Mouse (Mus musculus) CD8-positive naive resting alpha-beta T cell, adult 57 days (primary cell): ENCODE results near the gene Snrnp70. TPM values are rescaled to one million over a fixed set of nuclear protein-coding genes. Genes with fewer than 3 reads are reported as not detected.

Source experiments
- total RNA-seq: library from RNA; stranded (reverse); gene quantifications from one replicate; pipeline ENCODE4 v1.2.4, GENCODE M21; 2023

Gene Snrnp70
- total RNA-seq = 624 TPM

GRCm38 (mm10) chr7:45395578-45396336 lies at the start of gene Snrnp70:
Gene Snrnp70, minus strand, starts transcription at chr7:45395742.

GRCm38 (mm10) chr7:45437521-45438276 lies 42.2 kb upstream of the Snrnp70 start, which contains the start of gene Ruvbl2:
Gene Ruvbl2, minus strand, starts transcription at chr7:45438096.

GRCm38 (mm10) chr7:45434203-45435015 lies 38.9 kb upstream of the Snrnp70 start, which contains the start of gene Gys1:
Gene Gys1, plus strand, starts transcription at chr7:45434844.

GRCm38 (mm10) chr7:45420615-45420919 lies 25.0 kb upstream of the Snrnp70 start, which contains the start of gene Lhb:
Gene Lhb, plus strand, starts transcription at chr7:45420820.

DNA sequence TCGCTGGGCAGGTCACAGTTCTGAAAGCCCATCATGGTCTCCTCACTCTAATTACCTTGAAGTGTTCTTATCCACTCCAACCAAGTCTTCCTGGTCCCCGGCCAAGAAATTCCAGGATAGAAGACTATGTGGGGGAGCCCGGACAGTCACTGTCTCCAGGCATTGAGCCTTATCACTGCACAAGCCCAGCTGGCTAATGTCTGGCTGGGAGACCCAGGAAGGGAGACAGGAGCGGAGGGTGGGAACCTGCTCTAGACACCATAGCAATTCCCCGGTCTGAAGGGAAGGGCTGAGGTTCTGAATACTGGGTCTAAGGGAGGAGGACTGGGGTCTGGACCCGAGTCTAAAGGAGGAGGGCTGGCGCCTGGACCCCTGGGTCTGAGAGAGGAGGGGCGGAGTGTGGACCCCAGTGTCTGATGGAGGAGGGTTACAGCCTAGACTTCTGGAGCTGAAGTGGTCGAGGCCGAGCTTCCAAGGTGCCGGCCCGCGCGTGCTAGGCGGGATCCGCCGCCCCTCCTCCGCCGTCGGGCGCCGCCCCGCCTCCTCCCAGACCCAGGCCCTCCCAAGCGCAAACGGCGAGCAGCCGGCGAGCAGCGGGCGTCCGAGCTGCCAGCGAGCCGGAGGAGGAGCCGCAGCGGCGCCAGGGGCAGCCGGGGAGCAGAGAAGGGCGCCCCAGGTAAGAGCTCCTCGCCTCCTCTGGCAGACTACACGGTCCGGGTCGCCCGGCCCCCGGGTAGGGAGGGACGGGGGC lies 17.7 kb upstream of the Snrnp70 start, which contains the start of gene Ntf5:
Gene Ntf5, plus strand, starts transcription at position 583 of the 751 bp plus-strand sequence.

GRCm38 (mm10) chr7:45405091-45406075 lies 9.8 kb upstream of the Snrnp70 start, which contains the start of gene Kcna7:
Gene Kcna7, plus strand, starts transcription at chr7:45405653.

DNA sequence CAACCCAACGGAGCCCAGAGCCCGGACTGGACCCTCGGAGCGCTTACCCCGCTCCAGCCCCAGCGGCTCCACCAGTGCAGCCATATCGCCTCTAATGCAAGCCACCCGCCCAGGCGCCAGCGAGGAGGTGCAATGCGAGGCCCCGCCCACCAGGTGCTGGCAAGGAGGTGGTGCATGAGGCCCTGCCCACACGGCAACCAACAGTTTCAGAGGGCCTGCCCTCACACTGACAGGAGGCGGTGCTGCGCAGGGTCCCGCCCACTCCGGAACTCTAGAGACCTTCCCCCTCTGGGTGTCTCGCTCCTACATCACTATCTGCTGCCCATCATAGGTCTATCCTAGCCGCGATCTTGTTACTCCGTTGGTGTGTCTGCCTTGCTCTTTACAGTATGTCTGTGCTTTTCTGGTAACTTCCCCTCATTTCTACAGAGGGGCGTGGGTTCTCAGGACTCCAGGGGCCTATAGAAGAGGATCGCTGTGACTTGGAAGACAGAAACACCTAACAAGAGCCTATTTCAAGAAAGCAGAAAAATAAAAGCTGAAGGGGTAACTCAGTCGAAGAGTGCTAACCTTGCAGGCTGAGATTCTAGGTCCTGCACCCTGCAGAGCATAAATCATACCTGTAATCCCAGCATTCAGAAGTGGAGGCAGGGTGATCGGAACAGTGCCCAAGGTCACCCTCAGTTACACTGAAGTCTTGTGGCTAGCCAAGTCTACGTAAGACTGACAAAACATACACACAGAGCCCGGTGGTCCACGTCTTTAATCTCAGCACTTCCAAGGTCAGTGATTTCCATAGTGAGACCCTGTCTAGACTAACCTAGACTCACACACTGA lies 24.8 kb downstream of the Snrnp70 start, which contains the start of gene Lin7b:
Gene Lin7b, minus strand, starts transcription at position 109 of the 837 bp plus-strand sequence.

DNA sequence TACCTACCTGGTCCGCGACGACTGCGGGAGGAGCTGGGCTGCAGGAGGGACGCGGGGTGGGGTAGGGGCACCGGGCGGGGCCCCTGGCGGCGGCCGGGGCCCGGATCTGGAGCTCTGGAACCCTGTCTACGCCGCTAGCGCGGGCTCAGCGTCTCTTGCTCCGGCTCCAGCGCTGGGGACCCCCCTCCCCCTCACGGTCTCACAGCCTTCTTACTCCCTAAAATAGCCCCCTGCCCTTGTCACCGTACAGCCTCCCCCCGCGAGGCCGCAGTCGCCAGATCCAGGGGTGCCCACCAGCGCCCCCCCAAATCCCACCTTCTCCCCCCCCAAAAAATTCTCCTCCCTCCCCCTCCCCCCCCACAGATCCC lies 28.9 kb downstream of the Snrnp70 start, which contains the start of gene Ppfia3:
Gene Ppfia3, minus strand, starts transcription at position 368 of the 368 bp plus-strand sequence.

DNA sequence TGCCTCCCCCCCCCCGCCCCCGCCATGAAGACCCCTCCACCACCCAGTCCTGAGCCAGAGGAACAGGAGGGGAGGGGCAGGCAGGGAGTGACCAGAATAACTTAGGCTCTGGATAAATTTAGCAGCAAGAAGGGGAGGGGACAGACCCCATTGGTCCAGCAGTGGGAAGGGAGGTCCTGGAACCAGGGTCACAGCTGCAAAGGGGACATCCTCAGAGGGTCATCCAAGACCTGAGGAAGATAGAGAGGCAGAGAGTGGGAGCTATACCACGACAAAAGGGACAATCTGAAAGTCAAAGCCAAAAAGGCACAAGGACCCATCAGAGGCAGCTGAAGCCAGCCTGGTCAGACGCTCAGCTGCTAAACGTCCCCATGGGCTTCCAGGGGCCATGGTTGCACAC lies 60.5 kb downstream of the Snrnp70 start, which contains the start of gene Hrc:
Gene Hrc, plus strand, starts transcription at position 235 of the 400 bp plus-strand sequence.

GRCm38 (mm10) chr7:45333431-45333982 lies 62.0 kb downstream of the Snrnp70 start, which contains the start of gene Trpm4:
Gene Trpm4, minus strand, starts transcription at chr7:45333780.

Other genes with a start within 250 kb of the Snrnp70 start
- gene Pih1d1, start 241.4 kb downstream of the Snrnp70 start, total RNA-seq = 32.4 TPM
- gene Aldh16a1, start 241.2 kb downstream of the Snrnp70 start, total RNA-seq = 60.3 TPM
- gene Slc17a7, start 231.8 kb downstream of the Snrnp70 start, total RNA-seq = not detected
- gene Gfy, start 216.2 kb downstream of the Snrnp70 start, total RNA-seq = not detected
- gene Pth2, start 214.7 kb downstream of the Snrnp70 start, total RNA-seq = not detected
- 0.83 TPM for gene Ccdc155, start 190.8 kb downstream of the Snrnp70 start, total RNA-seq
- not detected for gene Dkkl1, start 183.6 kb downstream of the Snrnp70 start, total RNA-seq
- gene Tead2, start 180.0 kb downstream of the Snrnp70 start, total RNA-seq = not detected
- gene Cd37, start 156.6 kb downstream of the Snrnp70 start, total RNA-seq = 321 TPM
- gene Slc6a16, start 154.7 kb downstream of the Snrnp70 start, total RNA-seq = not detected
- gene Slc6a21, start 118.2 kb downstream of the Snrnp70 start, total RNA-seq = not detected
- gene Trpm4, start 62.0 kb downstream of the Snrnp70 start, total RNA-seq = 7.7 TPM
- not detected for gene Hrc, start 60.5 kb downstream of the Snrnp70 start, total RNA-seq
- 0.21 TPM for gene Ppfia3, start 28.7 kb downstream of the Snrnp70 start, total RNA-seq
- 1.3 TPM for gene Lin7b, start 25.2 kb downstream of the Snrnp70 start, total RNA-seq
- gene Kcna7, start 9.9 kb upstream of the Snrnp70 start, total RNA-seq = not detected
- not detected for gene Ntf5, start 18.0 kb upstream of the Snrnp70 start, total RNA-seq
- gene Lhb, start 25.1 kb upstream of the Snrnp70 start, total RNA-seq = not detected
- 10.5 TPM for gene Gys1, start 39.1 kb upstream of the Snrnp70 start, total RNA-seq
- gene Ruvbl2, start 42.4 kb upstream of the Snrnp70 start, total RNA-seq = 51.4 TPM
- 405 TPM for gene Ftl1, start 64.1 kb upstream of the Snrnp70 start, total RNA-seq
- 82.1 TPM for gene Bax, start 71.2 kb upstream of the Snrnp70 start, total RNA-seq
- not detected for gene Tulp2, start 86.1 kb upstream of the Snrnp70 start, total RNA-seq
- gene Gm45808, start 91.1 kb upstream of the Snrnp70 start, total RNA-seq = not detected
- 1.1 TPM for gene Dhdh, start 93.1 kb upstream of the Snrnp70 start, total RNA-seq
- gene Nucb1, start 114.7 kb upstream of the Snrnp70 start, total RNA-seq = 78.1 TPM
- 996 TPM for gene Ppp1r15a, start 130.5 kb upstream of the Snrnp70 start, total RNA-seq
- gene Plekha4, start 130.6 kb upstream of the Snrnp70 start, total RNA-seq = 0.77 TPM
- gene Hsd17b14, start 159.2 kb upstream of the Snrnp70 start, total RNA-seq = not detected
- gene Bcat2, start 174.4 kb upstream of the Snrnp70 start, total RNA-seq = 29.1 TPM
- not detected for gene Fgf21, start 219.7 kb upstream of the Snrnp70 start, total RNA-seq
- 0.18 TPM for gene Fut1, start 221.5 kb upstream of the Snrnp70 start, total RNA-seq
- gene Izumo1, start 226.1 kb upstream of the Snrnp70 start, total RNA-seq = 0.28 TPM
- 0.52 TPM for gene Rasip1, start 231.7 kb upstream of the Snrnp70 start, total RNA-seq
- not detected for gene Mamstr, start 244.2 kb upstream of the Snrnp70 start, total RNA-seq